Mouse (Mus musculus): ENCODE data around the gene Slc35f1. TPM values are rescaled to one million over a fixed set of nuclear protein-coding genes. Genes with fewer than 3 reads are reported as not detected.

The Slc35f1 gene
- polyA plus RNA-seq, 1 experiment: not detected

DNA sequence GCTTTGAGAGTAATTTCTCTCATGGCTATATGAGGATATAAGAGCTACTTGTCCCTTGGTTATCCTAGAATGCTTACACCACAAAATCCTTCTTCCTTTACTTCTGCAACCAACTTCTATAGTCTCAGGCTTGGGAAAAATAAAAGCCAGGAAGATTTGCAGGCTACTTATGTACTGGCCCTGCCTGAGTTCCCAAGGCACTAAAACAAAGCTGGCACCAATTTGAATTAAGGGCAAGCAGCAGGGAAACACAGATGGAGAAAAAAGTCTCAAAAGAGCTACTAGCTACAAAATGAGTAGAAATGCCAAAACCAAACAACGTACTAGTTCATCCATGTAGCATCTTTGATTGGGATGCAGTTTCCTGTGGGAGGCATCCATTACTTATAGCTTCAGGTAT lies 288.9 kb downstream of the Slc35f1 start:
- Histone ChIP-seq H3K4me3 (replicated peaks; ENCODE audit: control insufficient read depth, low read depth, low read length) (no peak overlapping the region), H3K4me1 (ENCODE audit: control insufficient read depth, insufficient read depth, low read length) (no peaks in the 10 kb centered on the region), H3K27ac (ENCODE audit: control insufficient read depth, insufficient read depth, low read depth, low read length, poor library complexity) (no peak overlapping the region)
- 87% methylated on average over 1 of the region's 1 CpGs for WGBS
- TF ChIP-seq POLR2A (IDR thresholded peaks at IDR 0.05; ENCODE audit: borderline replicate concordance, control insufficient read depth, low read depth, low read length): no peak
- TF ChIP-seq CTCF (IDR thresholded peaks at IDR 0.05; ENCODE audit: control insufficient read depth, insufficient read depth, low read length): no peak

DNA sequence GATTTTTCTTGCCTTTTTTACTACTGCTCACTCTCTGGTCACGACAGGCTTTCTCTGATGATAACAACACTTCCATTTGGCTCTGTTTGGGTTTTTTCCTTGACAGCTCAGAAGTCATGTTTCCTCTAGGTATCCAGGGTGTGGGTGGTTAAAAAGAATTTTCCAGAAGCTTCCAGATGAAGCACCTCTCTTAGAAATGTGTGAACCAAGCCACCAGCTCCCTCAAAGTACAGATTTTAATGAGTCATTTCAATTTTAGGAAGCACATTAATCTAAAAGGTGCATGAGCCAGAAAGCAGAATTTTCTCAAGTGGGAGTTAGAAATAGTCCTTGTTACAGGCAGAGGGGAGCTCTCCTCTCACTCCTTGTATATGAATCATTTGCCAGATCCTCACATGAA lies 292.5 kb downstream of the Slc35f1 start:
- H3K27ac ChIP-seq (ENCODE audit: control insufficient read depth, insufficient read depth, low read depth, low read length, poor library complexity): no peak overlapping the region
- no peaks in the 10 kb centered on the region for H3K4me1 ChIP-seq (ENCODE audit: control insufficient read depth, insufficient read depth, low read length)
- H3K4me3 ChIP-seq (replicated peaks; ENCODE audit: control insufficient read depth, low read depth, low read length): no peak overlapping the region
- TF ChIP-seq POLR2A (IDR thresholded peaks at IDR 0.05; ENCODE audit: borderline replicate concordance, control insufficient read depth, low read depth, low read length): no peak
- TF ChIP-seq CTCF (IDR thresholded peaks at IDR 0.05; ENCODE audit: control insufficient read depth, insufficient read depth, low read length): no peak
- WGBS: 46% methylated on average over 1 of the region's 1 CpGs

DNA sequence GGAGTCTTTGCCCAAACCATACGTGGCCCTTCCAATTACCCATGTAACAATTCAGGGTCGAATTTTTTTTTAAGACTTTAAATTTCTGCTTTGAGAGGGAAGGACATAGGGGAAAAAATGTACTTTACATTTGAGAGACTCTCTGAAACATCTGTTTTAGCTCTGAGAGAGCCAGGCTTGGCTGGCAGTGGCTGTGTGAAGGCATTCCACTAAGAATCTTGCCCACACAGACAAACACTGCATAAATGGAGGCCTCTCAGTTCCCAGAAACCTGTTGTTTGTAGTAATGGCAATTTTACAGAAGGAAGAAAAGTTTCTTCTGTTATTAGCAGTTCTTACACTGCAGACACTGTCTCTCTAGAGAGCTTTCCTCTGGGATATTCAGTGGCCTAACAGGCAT lies 301.9 kb downstream of the Slc35f1 start:
- no peak overlapping the region for H3K27ac ChIP-seq (ENCODE audit: control insufficient read depth, insufficient read depth, low read depth, low read length, poor library complexity)
- TF ChIP-seq CTCF (IDR thresholded peaks at IDR 0.05; ENCODE audit: control insufficient read depth, insufficient read depth, low read length) (no peak), POLR2A (IDR thresholded peaks at IDR 0.05; ENCODE audit: borderline replicate concordance, control insufficient read depth, low read depth, low read length) (no peak)
- WGBS: 52% methylated on average over 2 of the region's 2 CpGs

DNA sequence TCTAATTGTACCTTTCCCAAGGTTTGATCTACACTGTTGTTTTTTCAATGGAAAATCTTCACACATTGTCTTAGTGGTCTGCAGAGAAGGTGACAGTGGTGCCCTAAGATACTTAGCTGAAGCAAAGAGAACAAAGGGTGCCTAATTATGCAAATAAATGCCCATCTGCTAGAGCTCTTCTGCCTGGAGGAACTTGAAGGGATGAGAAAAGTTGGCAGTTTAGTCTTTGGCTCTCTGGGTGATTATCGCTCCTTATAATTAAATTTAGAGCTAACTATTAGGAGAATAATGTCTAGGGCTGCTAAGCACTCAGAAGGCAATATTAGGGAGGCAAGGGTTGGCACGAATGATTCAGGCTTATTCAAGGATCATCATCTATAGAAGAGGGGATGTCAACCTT lies 306.6 kb downstream of the Slc35f1 start:
- TF ChIP-seq POLR2A (IDR thresholded peaks at IDR 0.05; ENCODE audit: borderline replicate concordance, control insufficient read depth, low read depth, low read length) (no peak), CTCF (IDR thresholded peaks at IDR 0.05; ENCODE audit: control insufficient read depth, insufficient read depth, low read length) (no peak)
- 66% methylated on average over 2 of the region's 2 CpGs for WGBS
- H3K4me3 ChIP-seq (replicated peaks; ENCODE audit: control insufficient read depth, low read depth, low read length): no peak overlapping the region
- no peaks in the 10 kb centered on the region for H3K4me1 ChIP-seq (ENCODE audit: control insufficient read depth, insufficient read depth, low read length)
- no peak overlapping the region for H3K27ac ChIP-seq (ENCODE audit: control insufficient read depth, insufficient read depth, low read depth, low read length, poor library complexity)

More for the DNA sequence above, 301.9 kb downstream of the Slc35f1 start:
- no peak overlapping the region for H3K4me3 ChIP-seq (replicated peaks; ENCODE audit: control insufficient read depth, low read depth, low read length)
- H3K4me1 ChIP-seq (ENCODE audit: control insufficient read depth, insufficient read depth, low read length): no peaks in the 10 kb centered on the region

DNA sequence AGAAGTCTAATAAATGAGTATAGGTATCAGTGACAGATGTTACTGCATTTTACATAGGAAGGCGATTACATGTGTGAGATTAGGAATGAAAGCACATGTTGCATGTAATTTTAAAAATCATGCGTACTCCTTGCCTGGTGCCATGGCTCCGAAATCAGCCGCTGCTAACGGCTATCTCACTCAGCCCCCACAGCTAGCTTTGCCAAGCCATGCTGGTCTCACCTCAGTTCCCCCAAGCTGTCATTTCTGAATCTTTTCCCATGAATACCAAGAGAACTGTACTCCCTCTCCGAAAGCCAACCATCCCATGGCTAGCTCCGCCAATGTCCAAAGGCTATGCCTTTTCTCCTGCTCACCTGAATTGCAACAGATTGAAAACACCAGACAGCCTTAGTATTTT lies 310.8 kb downstream of the Slc35f1 start:
- no peak overlapping the region for H3K27ac ChIP-seq (ENCODE audit: control insufficient read depth, insufficient read depth, low read depth, low read length, poor library complexity)
- 87% methylated on average over 7 of the region's 7 CpGs for WGBS
- H3K4me1 ChIP-seq (ENCODE audit: control insufficient read depth, insufficient read depth, low read length): no peaks in the 10 kb centered on the region
- H3K4me3 ChIP-seq (replicated peaks; ENCODE audit: control insufficient read depth, low read depth, low read length): no peak overlapping the region
- no peak for TF ChIP-seq POLR2A (IDR thresholded peaks at IDR 0.05; ENCODE audit: borderline replicate concordance, control insufficient read depth, low read depth, low read length)

DNA sequence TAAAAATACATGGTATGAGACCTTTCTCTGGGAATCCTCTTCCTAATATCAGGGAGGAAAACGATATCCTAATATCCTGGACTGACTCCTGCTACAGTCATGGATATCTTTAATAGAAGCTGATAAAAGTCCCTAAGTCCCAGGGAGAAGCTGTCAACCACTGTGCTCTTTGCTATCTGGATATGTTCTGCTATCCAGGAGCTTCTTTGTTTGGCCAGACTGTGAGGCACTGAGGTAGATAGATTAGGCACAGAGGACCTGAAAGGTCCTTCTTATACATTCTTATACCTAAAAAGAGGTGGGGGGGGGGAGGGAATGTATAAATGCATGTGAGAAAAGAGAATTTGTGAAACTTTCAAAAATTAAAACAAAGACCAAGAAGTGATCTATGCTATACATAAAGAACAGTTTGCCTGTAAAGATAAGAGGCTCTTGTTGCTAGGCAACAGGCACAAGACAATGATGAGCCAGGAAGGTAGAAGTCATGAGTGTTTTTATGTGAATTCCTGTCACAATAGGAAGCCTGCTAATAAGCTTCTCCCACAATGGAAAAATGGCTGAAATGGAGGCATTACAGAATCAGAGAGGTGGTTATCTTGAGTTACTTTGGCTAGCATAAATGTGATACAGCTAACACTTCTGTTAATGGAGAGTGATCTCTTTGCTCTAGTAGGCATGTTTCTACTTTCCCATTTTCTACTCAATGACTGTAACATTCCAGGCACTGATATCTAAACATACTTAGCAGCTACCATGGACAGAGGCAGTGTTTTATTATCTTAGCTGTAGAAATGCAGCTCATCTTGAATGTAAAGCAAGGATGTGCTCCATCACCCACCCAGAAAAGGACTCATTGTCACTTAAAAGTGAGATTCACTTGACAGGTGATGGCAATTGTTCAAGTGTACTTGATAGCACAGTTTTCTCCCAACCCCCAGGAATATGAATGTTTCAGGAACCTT lies 316.2 kb downstream of the Slc35f1 start:
- 60% methylated on average over 1 of the region's 1 CpGs for WGBS
- no peak overlapping the region for H3K4me3 ChIP-seq (replicated peaks; ENCODE audit: control insufficient read depth, low read depth, low read length)
- H3K4me1 ChIP-seq (ENCODE audit: control insufficient read depth, insufficient read depth, low read length): no peaks in the 10 kb centered on the region
- no peak overlapping the region for H3K27ac ChIP-seq (ENCODE audit: control insufficient read depth, insufficient read depth, low read depth, low read length, poor library complexity)
- no peak for TF ChIP-seq CTCF (IDR thresholded peaks at IDR 0.05; ENCODE audit: control insufficient read depth, insufficient read depth, low read length)

DNA sequence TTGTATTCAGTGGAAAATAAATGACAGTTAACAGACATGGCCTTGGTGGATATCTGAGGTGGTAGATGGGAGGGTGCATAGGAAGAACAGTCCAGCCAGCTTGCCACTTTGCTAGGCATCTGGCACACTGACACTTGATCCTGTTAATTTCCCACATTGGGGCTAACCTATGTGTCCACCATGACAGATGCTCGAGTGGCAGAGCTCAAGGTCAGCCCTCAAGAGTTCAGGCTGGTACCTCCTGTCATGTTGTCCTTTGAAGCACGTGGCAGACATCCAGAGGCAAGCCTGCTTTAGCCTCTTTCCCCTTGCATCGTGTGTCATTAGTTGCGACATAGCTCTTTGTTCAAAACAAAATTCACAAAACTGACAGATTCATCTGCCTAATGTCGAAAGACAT lies 323.5 kb downstream of the Slc35f1 start:
- WGBS: 55% methylated on average over 5 of the region's 5 CpGs
- Histone ChIP-seq H3K27ac (ENCODE audit: control insufficient read depth, insufficient read depth, low read depth, low read length, poor library complexity) (no peak overlapping the region), H3K4me1 (ENCODE audit: control insufficient read depth, insufficient read depth, low read length) (no peaks in the 10 kb centered on the region), H3K4me3 (replicated peaks; ENCODE audit: control insufficient read depth, low read depth, low read length) (no peak overlapping the region)
- TF ChIP-seq CTCF (IDR thresholded peaks at IDR 0.05; ENCODE audit: control insufficient read depth, insufficient read depth, low read length) (no peak), POLR2A (IDR thresholded peaks at IDR 0.05; ENCODE audit: borderline replicate concordance, control insufficient read depth, low read depth, low read length) (no peak)

DNA sequence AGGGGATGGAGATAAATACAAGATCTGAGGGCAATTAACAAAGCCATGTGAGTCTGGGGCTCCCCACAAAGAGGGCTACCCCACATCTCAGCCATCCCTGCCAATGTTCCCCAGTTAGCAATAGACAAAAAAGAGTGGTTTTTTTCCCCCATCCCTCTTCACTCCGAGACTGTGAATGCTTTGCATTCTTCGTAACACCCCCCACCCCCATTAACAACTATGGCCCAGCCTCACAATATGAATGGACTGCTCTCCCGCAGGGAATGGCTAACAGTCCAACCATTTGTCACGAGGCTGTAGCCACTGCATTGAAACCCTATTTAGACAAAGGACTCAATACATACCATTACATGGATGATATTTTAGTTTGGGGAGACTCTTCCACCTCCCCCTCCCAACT lies 338.1 kb downstream of the Slc35f1 start:
- H3K4me3 ChIP-seq (replicated peaks; ENCODE audit: control insufficient read depth, low read depth, low read length): no peak overlapping the region
- no peak for TF ChIP-seq POLR2A (IDR thresholded peaks at IDR 0.05; ENCODE audit: borderline replicate concordance, control insufficient read depth, low read depth, low read length)
- no peak for TF ChIP-seq CTCF (IDR thresholded peaks at IDR 0.05; ENCODE audit: control insufficient read depth, insufficient read depth, low read length)
- WGBS: 64% methylated on average over 4 of the region's 4 CpGs
- H3K4me1 ChIP-seq (ENCODE audit: control insufficient read depth, insufficient read depth, low read length): no peaks in the 10 kb centered on the region
- H3K27ac ChIP-seq (ENCODE audit: control insufficient read depth, insufficient read depth, low read depth, low read length, poor library complexity): no peak overlapping the region

All from bone marrow, adult 2 months (tissue).